Mouse (Mus musculus) intestine, postnatal 0 days (tissue): ENCODE results near the gene Vac14. TPM values are rescaled to one million over a fixed set of nuclear protein-coding genes. Genes with fewer than 3 reads are reported as not detected.

Experiments used
- ATAC-seq: fragments of 200-750 bp; cut with Nextera tagmentation; 2 replicates; pipeline ENCODE4 v1.8.0; 2017; ENCODE audit warnings: mild to moderate bottlenecking, moderate TSS enrichment, moderate library complexity
- H3K27ac ChIP-seq: fragments of 300-500 bp; sonication (generic); 2 replicates; pipeline ENCODE4 v1.5.1; 2014; ENCODE audit warnings: mild to moderate bottlenecking, low read depth, low read length, moderate library complexity
- H3K27me3 ChIP-seq: fragments of 300-500 bp; sonication (generic); replicated peaks from 2 replicates; pipeline ENCODE4 v1.6.1; 2014; ENCODE audit warnings: low read length, mixed read lengths; ENCODE audit not compliant: control insufficient read depth, insufficient read depth
- H3K36me3 ChIP-seq: fragments of 300-500 bp; sonication (generic); 2 replicates; pipeline ENCODE4 v1.6.1; 2014; ENCODE audit warnings: mild to moderate bottlenecking, moderate library complexity; ENCODE audit not compliant: control insufficient read depth, insufficient read depth
- H3K4me1 ChIP-seq: fragments of 300-500 bp; sonication (generic); replicated peaks from 2 replicates; pipeline ENCODE4 v1.6.1; 2014; ENCODE audit warnings: antibody characterized with exemption, low read length, mixed read lengths; ENCODE audit not compliant: control insufficient read depth, insufficient read depth
- H3K4me2 ChIP-seq: fragments of 300-500 bp; sonication (generic); replicated peaks from 2 replicates; pipeline ENCODE4 v1.6.1; 2014; ENCODE audit warnings: low read depth, mild to moderate bottlenecking, moderate library complexity
- H3K4me3 ChIP-seq: fragments of 300-500 bp; sonication (generic); 2 replicates; pipeline ENCODE4 v1.5.1; 2014; ENCODE audit warnings: low read depth, low read length
- H3K9ac ChIP-seq: fragments of 300-500 bp; sonication (generic); 2 replicates; pipeline ENCODE4 v1.6.1; 2014; ENCODE audit warnings: mild to moderate bottlenecking, low read depth, low read length
- H3K9me3 ChIP-seq: fragments of 300-500 bp; sonication (generic); 2 replicates; pipeline ENCODE4 v1.6.1; 2016; ENCODE audit warnings: mixed run types; ENCODE audit not compliant: control insufficient read depth
- CTCF ChIP-seq: sonication (generic); IDR thresholded peaks from 2 replicates; pipeline ENCODE4 v1.5.1; 2016; ENCODE audit warnings: low read depth, mild to moderate bottlenecking, control low read depth, antibody characterized with exemption, moderate library complexity
- WGBS: fragments of 180-500 bp; shearing (Covaris S2); extraction: QIAGEN DNeasy Blood & Tissue Kit; methylation state at CpG from one replicate; pipeline ENCODE4 v1.1.7; 2014; 5-methylcytosine and 5-hydroxymethylcytosine counted together
- polyA plus RNA-seq: library from polyadenylated mRNA; unstranded; fragments of >200 nt; fragmentation: Nextera tagmentation; extraction: Ambion mirVana; gene quantifications from 2 replicates; pipeline ENCODE4 v1.2.1, GENCODE M21; 2015

The Vac14 gene
- polyA plus RNA-seq, 1 experiment from 2014 or later: 14.8 TPM

DNA sequence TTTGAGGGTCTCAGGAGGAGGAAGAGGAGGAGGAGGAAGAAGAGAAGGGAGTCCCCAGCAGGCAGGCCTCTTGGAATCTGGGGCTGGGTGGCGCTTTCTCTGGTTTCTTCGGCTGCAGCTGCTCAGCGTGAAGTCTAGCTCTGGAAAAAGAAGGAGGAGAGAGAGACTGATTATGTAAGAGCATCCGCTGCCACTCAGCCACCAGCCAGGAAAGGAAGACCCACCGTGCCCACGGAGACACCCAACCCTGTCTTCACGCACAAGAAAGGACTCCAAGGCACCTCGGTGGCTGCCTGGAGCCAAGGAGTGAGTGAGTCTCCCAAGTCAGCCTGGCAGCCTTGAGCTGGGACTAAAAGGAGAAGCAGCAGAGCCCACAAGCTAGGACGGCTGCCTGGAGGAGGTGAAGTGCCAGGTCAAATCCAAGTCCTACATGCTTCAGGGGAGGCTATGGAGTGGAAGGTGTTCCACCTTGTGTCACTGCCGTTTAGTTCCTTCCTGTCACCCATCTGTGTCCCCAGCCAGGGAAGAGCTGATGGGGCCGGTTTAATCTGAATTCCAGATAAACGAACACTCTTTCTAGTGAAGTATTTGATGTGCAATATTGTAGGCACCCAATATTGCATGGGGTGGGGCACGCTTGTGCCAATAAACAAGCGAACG lies 137.3 kb downstream of the Vac14 start:
- no peak overlapping the region for H3K9ac ChIP-seq

DNA sequence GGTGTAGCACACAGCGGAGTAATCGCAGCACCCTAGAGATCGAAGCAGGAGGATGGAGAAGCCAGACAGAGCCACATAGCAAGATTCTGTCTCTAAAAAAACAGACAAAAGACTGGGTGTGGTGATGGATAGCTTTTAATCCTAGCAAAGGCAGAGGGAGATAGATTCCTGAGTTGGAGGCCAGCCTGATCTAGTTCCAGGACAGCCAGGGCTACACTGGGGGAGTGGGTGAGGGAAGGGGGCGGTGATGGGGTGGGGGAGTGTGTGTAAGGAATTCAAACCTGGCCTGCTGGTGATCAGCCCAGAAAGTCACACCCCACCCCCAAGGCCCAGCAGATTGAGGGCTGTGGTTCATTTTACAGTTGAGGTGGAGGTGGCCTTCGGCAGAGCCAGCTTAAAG lies 137.8 kb downstream of the Vac14 start:
- WGBS: 79% methylated on average over 5 of the region's 5 CpGs
- H3K4me1 ChIP-seq: no peaks in the 10 kb centered on the region
- TF ChIP-seq CTCF: no peak
- H3K9me3 ChIP-seq: no peaks in the 10 kb centered on the region
- no peak overlapping the region for H3K27ac ChIP-seq
- no peak overlapping the region for H3K4me2 ChIP-seq
- no peak overlapping the region for H3K9ac ChIP-seq
- no peaks in the 10 kb centered on the region for H3K36me3 ChIP-seq
- H3K27me3 ChIP-seq: no peaks in the 10 kb centered on the region
- no peak overlapping the region for H3K4me3 ChIP-seq
- ATAC-seq: no peak

More for the DNA sequence above, 137.3 kb downstream of the Vac14 start:
- no peaks in the 10 kb centered on the region for H3K27me3 ChIP-seq
- no peak overlapping the region for H3K4me3 ChIP-seq
- H3K9me3 ChIP-seq: no peaks in the 10 kb centered on the region
- H3K27ac ChIP-seq: no peak overlapping the region
- no peaks in the 10 kb centered on the region for H3K4me1 ChIP-seq
- no peak for TF ChIP-seq CTCF
- no peak for ATAC-seq
- H3K36me3 ChIP-seq: no peaks in the 10 kb centered on the region
- 66% methylated on average over 15 of the region's 15 CpGs for WGBS
- no peak overlapping the region for H3K4me2 ChIP-seq

DNA sequence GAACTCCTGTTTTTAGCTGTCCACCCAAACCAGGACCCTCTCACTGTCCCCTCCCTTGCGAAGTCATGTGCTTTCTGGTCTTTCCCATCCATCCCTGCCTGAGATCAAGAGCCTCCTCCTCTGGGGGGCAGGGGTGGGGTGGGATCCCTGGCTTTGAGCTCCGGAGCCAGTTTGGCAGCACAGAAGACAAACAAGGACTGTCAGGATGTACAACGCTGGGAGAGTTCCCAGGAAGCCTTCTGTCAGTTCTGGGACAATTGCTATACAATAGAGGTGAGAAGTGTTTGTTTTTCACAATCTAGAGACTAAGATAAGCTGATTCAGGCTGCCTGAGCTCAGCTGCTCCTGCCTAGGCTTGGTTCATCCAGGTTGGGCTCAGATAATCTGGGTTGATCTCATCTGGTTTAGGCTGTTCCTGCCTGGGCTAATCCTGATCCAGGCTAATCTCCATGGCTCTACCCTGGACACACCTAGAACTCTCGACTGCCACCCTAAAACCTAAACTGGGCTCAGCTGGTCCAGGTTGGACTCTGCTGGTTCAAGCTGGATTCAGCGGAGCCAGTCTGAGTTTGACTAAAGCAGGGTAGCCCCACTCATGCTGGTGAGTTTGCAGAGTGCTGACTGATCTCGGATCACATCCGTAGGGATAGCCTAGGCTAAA lies 142.0 kb downstream of the Vac14 start:
- ATAC-seq: no peak
- 57% methylated on average over 7 of the region's 7 CpGs for WGBS
- H3K9ac ChIP-seq: no peak overlapping the region
- H3K36me3 ChIP-seq: no peaks in the 10 kb centered on the region
- no peaks in the 10 kb centered on the region for H3K9me3 ChIP-seq
- H3K27ac ChIP-seq: no peak overlapping the region
- no peaks in the 10 kb centered on the region for H3K27me3 ChIP-seq
- H3K4me1 ChIP-seq: no peaks in the 10 kb centered on the region
- H3K4me3 ChIP-seq: no peak overlapping the region
- no peak for TF ChIP-seq CTCF
- no peak overlapping the region for H3K4me2 ChIP-seq

DNA sequence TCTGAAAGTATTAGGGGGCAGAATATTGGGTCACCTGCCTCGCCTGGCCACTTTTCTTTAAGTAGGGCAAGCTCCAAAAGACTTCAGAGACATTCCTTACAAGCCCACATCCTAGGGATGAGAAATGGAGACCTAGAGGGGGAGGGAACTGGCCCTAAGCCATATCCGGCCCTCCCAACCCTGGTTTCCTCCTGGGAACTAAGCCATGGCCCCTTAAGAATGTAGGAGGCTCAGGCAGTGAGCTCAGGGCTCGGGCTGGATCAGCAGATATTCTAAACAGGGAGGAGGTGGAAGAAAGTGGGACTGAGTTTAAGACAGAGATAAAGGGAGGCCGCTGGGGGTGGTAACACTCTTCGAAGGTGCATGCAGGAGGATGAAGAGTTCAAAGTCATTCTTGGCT lies 142.8 kb downstream of the Vac14 start:
- H3K4me1 ChIP-seq: no peaks in the 10 kb centered on the region
- H3K9ac ChIP-seq: no peak overlapping the region
- no peak for ATAC-seq
- no peak overlapping the region for H3K4me2 ChIP-seq
- no peak overlapping the region for H3K4me3 ChIP-seq
- WGBS: 44% methylated on average over 5 of the region's 5 CpGs
- H3K9me3 ChIP-seq: no peaks in the 10 kb centered on the region
- no peak for TF ChIP-seq CTCF
- H3K36me3 ChIP-seq: no peaks in the 10 kb centered on the region
- no peak overlapping the region for H3K27ac ChIP-seq
- H3K27me3 ChIP-seq: no peaks in the 10 kb centered on the region

DNA sequence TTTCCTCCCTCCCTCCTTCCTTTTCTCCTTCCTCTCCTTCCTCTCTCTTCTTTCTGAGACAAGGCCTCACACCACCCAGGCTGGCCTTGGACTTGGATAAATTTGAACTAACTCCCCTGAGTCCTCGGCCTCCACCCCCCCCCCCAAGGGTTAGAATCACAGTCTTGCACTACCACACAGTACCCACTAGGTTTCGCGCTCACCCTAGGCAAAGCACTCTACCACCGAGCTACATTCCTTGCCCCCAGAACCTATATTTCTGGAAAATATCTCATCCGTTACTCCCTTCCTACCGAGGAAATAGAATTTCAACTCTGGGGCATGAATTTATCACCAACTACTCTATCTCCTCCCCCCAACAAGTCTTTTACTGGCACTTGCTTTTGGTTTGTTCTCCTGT lies 143.6 kb downstream of the Vac14 start:
- no peaks in the 10 kb centered on the region for H3K36me3 ChIP-seq
- WGBS: 61% methylated on average over 6 of the region's 6 CpGs
- no peak for ATAC-seq
- no peak overlapping the region for H3K4me2 ChIP-seq
- no peaks in the 10 kb centered on the region for H3K4me1 ChIP-seq
- H3K27me3 ChIP-seq: no peaks in the 10 kb centered on the region
- peak; percentile 68 for TF ChIP-seq CTCF
- H3K9ac ChIP-seq: no peak overlapping the region
- no peak overlapping the region for H3K27ac ChIP-seq
- H3K9me3 ChIP-seq: no peaks in the 10 kb centered on the region
- no peak overlapping the region for H3K4me3 ChIP-seq

DNA sequence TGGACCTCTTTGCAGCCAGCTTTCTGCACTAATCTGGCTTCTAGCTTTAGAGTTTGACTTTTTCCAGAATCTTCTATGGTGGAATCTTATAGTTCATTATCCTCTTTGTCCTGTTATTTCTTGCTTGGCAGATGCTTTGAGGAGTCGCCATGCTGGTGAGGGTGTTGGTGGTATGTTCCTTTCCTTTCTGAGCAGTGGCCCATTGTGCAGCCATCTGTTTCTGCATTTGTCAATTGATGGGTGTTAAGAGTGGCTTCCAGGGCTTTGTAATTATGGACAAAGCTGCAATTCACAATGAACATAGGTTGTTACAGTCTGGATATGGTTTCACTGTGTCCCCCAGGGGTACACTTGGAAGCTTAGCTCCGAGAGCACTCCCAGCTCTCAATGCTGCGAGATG lies 146.3 kb downstream of the Vac14 start:
- no peak overlapping the region for H3K4me3 ChIP-seq
- H3K27ac ChIP-seq: no peak overlapping the region
- H3K4me1 ChIP-seq: no peaks in the 10 kb centered on the region
- no peak for TF ChIP-seq CTCF
- no peak for ATAC-seq
- WGBS: 89% methylated on average over 3 of the region's 3 CpGs
- no peak overlapping the region for H3K9ac ChIP-seq
- no peaks in the 10 kb centered on the region for H3K36me3 ChIP-seq
- no peaks in the 10 kb centered on the region for H3K9me3 ChIP-seq
- H3K4me2 ChIP-seq: no peak overlapping the region
- H3K27me3 ChIP-seq: no peaks in the 10 kb centered on the region
